Comparison of ENCODE assay signal across 9 mouse cellular contexts in genomic region chr2:24474514-24475378, GRCm38 (mm10). TPM values are rescaled to one million over a fixed set of nuclear protein-coding genes. Genes with fewer than 3 reads are reported as not detected.
DNase-seq lines count a peak whose midpoint lies in the region; ATAC-seq and TF ChIP-seq lines count a peak whose summit lies in the region.
"Had no signal": no experiment of that assay in that cellular context is flagged by ENCODE, and none has a peak within 500 bp of the region (broad histone marks: within the 10 kb centered on the region; RNA-seq: fewer than 3 reads in every experiment).

No protein-coding gene starts in this region.

- H3K9ac ChIP-seq in lung, postnatal 0 days (replicated peaks; ENCODE audit: low read depth): no peak overlapping the region
- H3K9ac ChIP-seq in hindbrain, embryonic 11.5 days (ENCODE audit: low read depth, low read length): peak overlapping the region; percentile 42; the same call in 1 of the 2 replicates
- H3K9ac ChIP-seq in limb, embryonic 13.5 days: no peak overlapping the region
- H3K9ac ChIP-seq in stomach, postnatal 0 days (ENCODE audit: low read length): no peak overlapping the region

- H3K4me3 ChIP-seq in lung, postnatal 0 days (ENCODE audit: low read depth, low read length): 0 out of 2 replicates have a peak overlapping the region, but pooled peaks have one; percentile 17
- H3K4me3 ChIP-seq in hindbrain, embryonic 11.5 days (ENCODE audit: low read depth, low read length): peak overlapping the region; percentile 33
- peak overlapping the region; percentile 28 for H3K4me3 ChIP-seq in limb, embryonic 13.5 days
- no peak overlapping the region for H3K4me3 ChIP-seq in stomach, postnatal 0 days (ENCODE audit: low read depth, low read length)
- H3K4me3 ChIP-seq in layer of hippocampus, adult 2 months: no peak overlapping the region
- H3K4me3 ChIP-seq: megakaryocyte, embryonic 14.5 days had no signal

- H3K4me2 ChIP-seq in lung, postnatal 0 days (replicated peaks; ENCODE audit: low read depth, low read length): no peak overlapping the region
- peak overlapping the region; percentile 45 for H3K4me2 ChIP-seq in hindbrain, embryonic 11.5 days (replicated peaks; ENCODE audit: low read depth, low read length)
- peak overlapping the region; percentile 51 for H3K4me2 ChIP-seq in limb, embryonic 13.5 days (replicated peaks)
- H3K4me2 ChIP-seq in stomach, postnatal 0 days (replicated peaks; ENCODE audit: low read depth): peak overlapping the region; percentile 42; the same call in 1 of the 2 replicates

- no peak for TF ChIP-seq EP300 in lung, postnatal 0 days (IDR thresholded peaks at IDR 0.05)
- TF ChIP-seq EP300 in stomach, postnatal 0 days (optimal IDR thresholded peaks at IDR 0.05): no peak

- TF ChIP-seq CTCF in lung, postnatal 0 days (IDR thresholded peaks at IDR 0.05): no peak
- no peak for TF ChIP-seq CTCF in stomach, postnatal 0 days (IDR thresholded peaks at IDR 0.05; ENCODE audit: low read depth)
- no peak for TF ChIP-seq CTCF in layer of hippocampus, adult 2 months (conservative IDR thresholded peaks at IDR 0.05)

- 29% methylated on average over 29 of the region's 29 CpGs for WGBS in lung, postnatal 0 days
- 7% methylated on average over 29 of the region's 29 CpGs for WGBS in hindbrain, embryonic 11.5 days
- WGBS in limb, embryonic 13.5 days: 10% methylated on average over 29 of the region's 29 CpGs
- WGBS in stomach, postnatal 0 days: 66% methylated on average over 29 of the region's 29 CpGs

- ATAC-seq in lung, postnatal 0 days: no peak
- ATAC-seq in hindbrain, embryonic 11.5 days (ENCODE audit: low FRiP score): peak; percentile 10; the same call in 1 of the 2 replicates
- no peak for ATAC-seq in limb, embryonic 13.5 days (ENCODE audit: low FRiP score, low read depth)
- ATAC-seq in stomach, postnatal 0 days (ENCODE audit: low FRiP score, low TSS enrichment): 0 out of 2 replicates have a peak, but pooled peaks have one; percentile 24

- H3K4me1 ChIP-seq in lung, postnatal 0 days (ENCODE audit: insufficient read depth, low read depth, low read length): 0 out of 2 replicates have a peak, but pooled peaks cover 3% of the 10 kb centered on the region
- no peaks in the 10 kb centered on the region; the same call in 1 of the 2 replicates for H3K4me1 ChIP-seq in hindbrain, embryonic 11.5 days (replicated peaks; ENCODE audit: control insufficient read depth, insufficient read depth, low read length)
- H3K4me1 ChIP-seq in limb, embryonic 13.5 days: peaks cover 8% of the 10 kb centered on the region
- H3K4me1 ChIP-seq in stomach, postnatal 0 days (replicated peaks; ENCODE audit: control insufficient read depth, insufficient read depth): no peaks in the 10 kb centered on the region
- H3K4me1 ChIP-seq: megakaryocyte, embryonic 14.5 days had no signal

- no peaks in the 10 kb centered on the region for H3K36me3 ChIP-seq in lung, postnatal 0 days (ENCODE audit: insufficient read depth, low read length)
- H3K36me3 ChIP-seq in hindbrain, embryonic 11.5 days (ENCODE audit: control insufficient read depth, insufficient read depth, low read length): no peaks in the 10 kb centered on the region
- H3K36me3 ChIP-seq in limb, embryonic 13.5 days: no peaks in the 10 kb centered on the region
- no peaks in the 10 kb centered on the region for H3K36me3 ChIP-seq in stomach, postnatal 0 days (ENCODE audit: control insufficient read depth, insufficient read depth, low read length)

- no peak overlapping the region for H3K27ac ChIP-seq in lung, postnatal 0 days (ENCODE audit: low read length)
- H3K27ac ChIP-seq in hindbrain, embryonic 11.5 days (ENCODE audit: low read depth, low read length): 0 out of 2 replicates have a peak overlapping the region, but pooled peaks have one; percentile 1
- no peak overlapping the region for H3K27ac ChIP-seq in limb, embryonic 13.5 days
- no peak overlapping the region for H3K27ac ChIP-seq in stomach, postnatal 0 days (replicated peaks)
- no peak overlapping the region for H3K27ac ChIP-seq in layer of hippocampus, adult 2 months

- H3K27me3 ChIP-seq in lung, postnatal 0 days (replicated peaks; ENCODE audit: insufficient read depth, low read length): peaks cover 34% of the 10 kb centered on the region
- H3K27me3 ChIP-seq in hindbrain, embryonic 11.5 days (ENCODE audit: control insufficient read depth, insufficient read depth, low read length): peaks cover 37% of the 10 kb centered on the region
- peaks cover 93% of the 10 kb centered on the region for H3K27me3 ChIP-seq in limb, embryonic 13.5 days
- peaks cover 7% of the 10 kb centered on the region; the same call in 1 of the 2 replicates for H3K27me3 ChIP-seq in stomach, postnatal 0 days (ENCODE audit: control insufficient read depth, insufficient read depth, low read length)

- H3K9me3 ChIP-seq in lung, postnatal 0 days (ENCODE audit: low read length): no peaks in the 10 kb centered on the region
- H3K9me3 ChIP-seq in hindbrain, embryonic 11.5 days (ENCODE audit: control insufficient read depth, low read length): no peaks in the 10 kb centered on the region
- H3K9me3 ChIP-seq in limb, embryonic 13.5 days: no peaks in the 10 kb centered on the region
- no peaks in the 10 kb centered on the region for H3K9me3 ChIP-seq in stomach, postnatal 0 days (ENCODE audit: control insufficient read depth, low read length)
- H3K9me3 ChIP-seq: megakaryocyte, embryonic 14.5 days had no signal

- no peak for DNase-seq in lung, postnatal 0 days (ENCODE audit: low spot score)
- no peak for DNase-seq in lung, postnatal 4 days
- DNase-seq in hindbrain, embryonic 11.5 days (ENCODE audit: low spot score): peak; percentile 43
- DNase-seq in stomach, postnatal 0 days (ENCODE audit: low spot score): no peak
- DNase-seq in layer of hippocampus, adult 18-20 months (ENCODE audit: low spot score in 2 of 2): no peak
- no peak for DNase-seq in layer of hippocampus, adult 2 months (ENCODE audit: low spot score in 2 of 2)
- DNase-seq in cerebellum, postnatal 10 days: no peak

RNA-seq across cellular contexts. Expression of gene Pax8, which starts 0.7 kb away (rescaled TPM):
- not detected in 2 replicates for polyA plus RNA-seq in lung, postnatal 0 days (2015; fragmentation: Nextera tagmentation; extraction: Ambion mirVana)
- polyA plus RNA-seq in hindbrain, embryonic 11.5 days (2014; fragmentation: Nextera tagmentation; extraction: Ambion mirVana): 23.2 and 25.5 TPM in 2 replicates
- not detected in 2 replicates for polyA plus RNA-seq in limb, embryonic 13.5 days (2015; fragmentation: Nextera tagmentation; extraction: Ambion mirVana)
- polyA plus RNA-seq in stomach, postnatal 0 days (2015; fragmentation: Nextera tagmentation; extraction: Ambion mirVana): 0.08 and 0.15 TPM in 2 replicates
- not detected for total RNA-seq in layer of hippocampus, adult 18-20 months (2021)
- not detected for total RNA-seq in layer of hippocampus, adult 2 months (2021)

Comparison
In these comparisons a context has a peak if more than half of its experiments do, and no peak if none do; other contexts are left out.
1. ATAC-seq: peak in hindbrain, embryonic 11.5 days (single experiment) and stomach, postnatal 0 days (single experiment); none in lung, postnatal 0 days (single experiment) and limb, embryonic 13.5 days (single experiment).
2. H3K4me3 ChIP-seq: peak in lung, postnatal 0 days (single experiment), hindbrain, embryonic 11.5 days (single experiment) and limb, embryonic 13.5 days (single experiment); none in stomach, postnatal 0 days (single experiment) and layer of hippocampus, adult 2 months (single experiment).
3. RNA of gene Pax8, which starts 0.7 kb away (polyA plus RNA-seq): 23.2 to 25.5 TPM in hindbrain, embryonic 11.5 days; 0.08 to 0.15 TPM in stomach, postnatal 0 days, not detected in lung, postnatal 0 days and not detected in limb, embryonic 13.5 days; every median in the first group is over 10 times any median in the second.